Mouse (Mus musculus) urinary bladder, postnatal 36 days (tissue): ENCODE measurements around the gene Ugt1a10.
"Not testable (repeated sequence)": the region's sequence is repeated elsewhere in the genome, so short reads cannot be mapped to it uniquely, and the experiment has no call there.

Experiments used
- DNase-seq, 2 experiments: peaks; one replicate each; pipeline ENCODE4 v3.0.0; 2022; ENCODE audit warnings: low spot score in 2 of 2, mixed read lengths in 1 of 2

The Ugt1a10 gene

GRCm38 (mm10) chr1:88214462-88214952 is 159.3 kb downstream of the Ugt1a10 start:
- no peak for DNase-seq

GRCm38 (mm10) chr1:88215466-88216380 is 160.5 kb downstream of the Ugt1a10 start:
- no peak for DNase-seq

GRCm38 (mm10) chr1:88216551-88216950 is 161.4 kb downstream of the Ugt1a10 start:
- DNase-seq, result no peak

GRCm38 (mm10) chr1:88217144-88217543 is 162.0 kb downstream of the Ugt1a10 start:
- no peak for DNase-seq

- no peak for DNase-seq
These were observed 162.4 kb downstream of the Ugt1a10 start for GRCm38 (mm10) chr1:88217576-88217975.

- no peak for DNase-seq
These were observed 162.9 kb downstream of the Ugt1a10 start for GRCm38 (mm10) chr1:88218051-88218450.

GRCm38 (mm10) chr1:88218591-88218990 is 163.4 kb downstream of the Ugt1a10 start:
- DNase-seq, result no peak

GRCm38 (mm10) chr1:88219054-88219453 is 163.9 kb downstream of the Ugt1a10 start:
- no peak for DNase-seq

- no peak for DNase-seq
These were observed 165.1 kb downstream of the Ugt1a10 start for GRCm38 (mm10) chr1:88220336-88220735.

- no peak for DNase-seq
These were observed 167.0 kb downstream of the Ugt1a10 start for GRCm38 (mm10) chr1:88222216-88222615.

- DNase-seq, result not testable (repeated sequence)
These were observed 167.9 kb downstream of the Ugt1a10 start for GRCm38 (mm10) chr1:88223011-88223515.

- DNase-seq, result no peak
These were observed 168.4 kb downstream of the Ugt1a10 start for GRCm38 (mm10) chr1:88223591-88223990.

GRCm38 (mm10) chr1:88224029-88224776 is 169.0 kb downstream of the Ugt1a10 start:
- peak in 1 of 2 experiments; percentile 86 for DNase-seq

- DNase-seq, result not testable (repeated sequence)
These were observed 170.1 kb downstream of the Ugt1a10 start for GRCm38 (mm10) chr1:88225301-88225700.

GRCm38 (mm10) chr1:88225741-88226140 is 170.6 kb downstream of the Ugt1a10 start:
- no peak for DNase-seq

GRCm38 (mm10) chr1:88226670-88227379 is 171.6 kb downstream of the Ugt1a10 start, which contains the start of gene Mroh2a:
TSS of gene Mroh2a (plus strand) at chr1:88226986.
- DNase-seq, result no peak

- DNase-seq, result no peak
These were observed 172.3 kb downstream of the Ugt1a10 start for GRCm38 (mm10) chr1:88227482-88227881.

- DNase-seq, result no peak
These were observed 172.9 kb downstream of the Ugt1a10 start for GRCm38 (mm10) chr1:88228121-88228520.

- no peak for DNase-seq
These were observed 174.4 kb downstream of the Ugt1a10 start for GRCm38 (mm10) chr1:88229566-88229965.

- DNase-seq, result no peak
These were observed 174.8 kb downstream of the Ugt1a10 start for GRCm38 (mm10) chr1:88229986-88230385.

GRCm38 (mm10) chr1:88230421-88230820 is 175.2 kb downstream of the Ugt1a10 start:
- no peak for DNase-seq
